Mouse (Mus musculus): ENCODE measurements around the gene Inpp4b.

Gene Inpp4b

DNA sequence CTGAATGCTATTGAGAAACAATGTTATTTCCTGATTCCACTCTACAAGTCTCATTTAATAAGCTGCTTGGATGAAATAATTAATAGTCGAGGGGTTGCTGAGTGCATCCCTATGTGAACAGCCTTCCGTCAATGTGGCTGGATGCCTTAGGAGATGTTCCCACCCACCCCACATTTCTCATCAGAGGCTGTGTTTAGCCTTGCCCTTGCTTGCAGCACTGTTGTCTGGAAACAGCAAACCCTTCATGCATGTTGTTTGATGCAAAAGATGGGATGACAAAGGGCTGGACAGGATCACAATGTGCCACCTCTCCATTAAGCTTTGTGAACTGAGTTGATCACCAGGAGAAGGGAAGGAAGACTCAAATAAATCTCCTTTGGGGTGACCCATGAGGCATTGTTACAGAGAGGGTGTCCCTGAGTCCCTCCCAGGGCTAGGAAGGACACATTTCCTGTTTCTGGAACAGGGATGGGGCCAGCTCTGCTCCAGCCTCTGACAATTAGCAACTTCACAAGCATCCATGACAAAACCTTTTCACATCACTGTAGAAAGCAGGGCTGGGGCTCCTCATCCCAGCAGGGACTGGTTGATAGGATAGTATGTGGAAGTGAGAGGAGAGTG is 239.6 kb downstream of the Inpp4b start:
- DNase-seq (ENCODE audit: low read depth): no peak

GRCm38 (mm10) chr8:81582906-81583305 is 240.6 kb downstream of the Inpp4b start:
- DNase-seq (ENCODE audit: low read depth): no peak

- no peak for DNase-seq (ENCODE audit: low read depth)
Measured at GRCm38 (mm10) chr8:81586783-81587182, 244.4 kb downstream of the Inpp4b start.

- DNase-seq (ENCODE audit: low read depth): no peak
Measured at GRCm38 (mm10) chr8:81594134-81594714, 251.9 kb downstream of the Inpp4b start.

DNA sequence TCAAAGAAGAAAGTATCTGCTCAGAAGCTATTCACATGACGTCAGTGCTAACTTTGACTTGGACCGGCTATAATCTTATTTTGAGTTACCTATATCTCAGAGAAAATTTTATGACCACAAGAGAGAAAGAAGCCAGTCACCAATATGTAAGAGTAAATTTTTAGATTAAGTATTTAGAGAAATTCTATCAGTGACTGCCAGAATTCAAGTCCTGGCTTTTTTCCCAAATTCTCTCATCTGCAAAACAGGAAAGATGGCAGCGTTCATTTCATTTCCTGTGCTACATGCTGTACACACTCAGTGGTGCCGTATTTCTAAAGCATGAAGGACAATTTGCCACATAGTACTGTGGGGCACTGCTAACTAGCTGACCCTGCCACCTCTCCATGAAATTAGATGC is 256.9 kb downstream of the Inpp4b start:
- no peak for DNase-seq (ENCODE audit: low read depth)

DNA sequence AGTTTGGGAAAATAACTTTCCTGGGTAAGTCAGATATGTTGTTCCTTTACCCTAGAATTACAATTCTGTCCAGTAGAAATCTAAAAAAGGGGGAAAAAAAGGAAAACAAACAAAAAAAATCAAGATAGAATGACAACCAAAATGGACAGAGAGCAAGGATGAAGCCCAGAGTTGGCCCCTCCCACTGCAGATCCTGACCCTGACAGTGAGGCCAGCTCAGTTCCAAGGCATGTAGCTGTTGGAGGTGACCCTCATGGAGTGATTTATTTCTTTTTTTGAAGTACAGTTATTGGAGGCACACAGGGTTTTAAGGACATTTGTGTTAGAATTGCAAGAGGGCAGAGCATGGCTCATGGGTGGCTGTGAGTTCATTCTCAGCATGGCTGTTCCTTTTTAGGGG is 258.8 kb downstream of the Inpp4b start:
- DNase-seq (ENCODE audit: low read depth): no peak

GRCm38 (mm10) chr8:81608082-81608481 is 265.7 kb downstream of the Inpp4b start:
- no peak for DNase-seq (ENCODE audit: low read depth)

DNA sequence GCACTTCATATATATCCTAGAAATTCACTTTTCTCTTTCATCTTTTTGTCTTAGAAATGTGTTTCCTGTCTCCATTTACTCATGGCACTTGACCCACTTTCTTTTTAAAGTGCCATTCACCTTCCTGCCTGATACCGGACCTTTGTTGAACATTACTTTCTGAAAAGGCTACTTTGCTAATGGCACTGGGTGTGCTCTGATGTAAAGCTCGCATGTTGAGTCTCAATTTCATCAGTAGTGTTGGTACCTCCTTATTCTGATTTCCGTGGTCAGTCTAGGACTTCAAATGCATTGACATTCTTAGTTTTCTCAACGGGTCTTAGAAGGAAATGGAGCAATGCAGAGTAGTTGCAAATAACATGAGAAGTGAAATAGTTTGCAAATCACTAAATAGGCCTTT is 266.7 kb downstream of the Inpp4b start:
- DNase-seq (ENCODE audit: low read depth): no peak

DNA sequence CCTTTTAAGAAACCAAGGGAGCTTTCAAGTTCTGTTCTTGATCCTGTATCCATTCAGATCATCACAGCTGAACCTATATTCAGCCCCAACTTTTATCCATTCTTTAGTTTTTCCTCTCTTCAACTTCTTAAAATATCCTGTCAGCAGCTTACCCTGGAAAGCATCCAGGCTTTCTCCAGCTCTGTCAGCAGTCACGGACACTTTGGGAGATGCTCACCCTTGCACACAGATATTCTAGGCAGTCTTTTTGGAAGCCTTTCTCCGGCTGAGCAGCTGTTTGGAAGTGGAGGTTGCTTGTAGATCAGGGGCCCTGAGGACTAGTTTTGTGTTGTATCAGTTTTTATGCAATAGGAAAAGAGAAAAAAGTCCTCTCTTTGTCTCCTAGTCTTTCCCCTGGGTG is 270.3 kb downstream of the Inpp4b start:
- DNase-seq (ENCODE audit: low read depth): no peak

DNA sequence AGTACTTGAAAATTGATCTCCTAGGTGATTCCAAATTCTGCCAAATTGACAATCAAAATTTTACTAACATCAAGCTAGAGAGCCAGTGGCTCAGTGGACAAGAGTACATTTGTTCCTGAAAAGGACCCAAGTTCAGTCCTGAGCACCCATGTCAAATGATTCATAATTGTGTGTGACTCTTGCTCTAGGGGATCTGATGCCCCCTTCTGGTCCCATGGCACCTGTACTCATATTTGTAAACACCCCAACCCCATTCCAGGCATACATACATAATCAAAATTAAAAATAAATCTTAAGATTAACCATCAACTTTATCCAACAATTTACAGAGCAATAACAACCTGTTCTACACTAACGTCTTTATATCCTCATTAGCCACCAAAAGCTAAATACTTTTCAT is 271.8 kb downstream of the Inpp4b start:
- DNase-seq (ENCODE audit: low read depth): no peak

DNA sequence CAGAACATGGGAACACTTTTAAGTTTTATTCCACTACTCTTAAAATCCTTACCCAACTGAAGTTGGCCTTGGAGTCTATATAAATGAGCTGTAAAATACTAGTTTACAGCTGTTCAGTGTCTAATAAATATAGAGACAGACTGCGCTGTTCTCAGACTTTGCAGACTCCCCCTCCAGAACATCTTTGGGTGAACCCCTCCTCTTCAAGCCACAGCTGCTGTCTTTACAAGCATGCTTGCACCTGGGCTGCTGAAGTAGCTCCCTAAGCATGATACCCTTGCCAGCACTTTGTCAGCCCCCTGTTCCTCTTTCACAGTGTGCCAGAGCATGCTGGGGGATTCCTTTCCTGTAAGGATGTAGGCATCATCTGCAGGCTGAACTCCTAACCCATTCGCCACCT is 272.2 kb downstream of the Inpp4b start:
- DNase-seq (ENCODE audit: low read depth): no peak

- no peak for DNase-seq (ENCODE audit: low read depth)
Measured at GRCm38 (mm10) chr8:81615552-81615951, 273.2 kb downstream of the Inpp4b start.

- DNase-seq (ENCODE audit: low read depth): no peak
Measured at GRCm38 (mm10) chr8:81618918-81619317, 276.6 kb downstream of the Inpp4b start.

- DNase-seq (ENCODE audit: low read depth): no peak
Measured at GRCm38 (mm10) chr8:81635015-81635414, 292.7 kb downstream of the Inpp4b start.

DNA sequence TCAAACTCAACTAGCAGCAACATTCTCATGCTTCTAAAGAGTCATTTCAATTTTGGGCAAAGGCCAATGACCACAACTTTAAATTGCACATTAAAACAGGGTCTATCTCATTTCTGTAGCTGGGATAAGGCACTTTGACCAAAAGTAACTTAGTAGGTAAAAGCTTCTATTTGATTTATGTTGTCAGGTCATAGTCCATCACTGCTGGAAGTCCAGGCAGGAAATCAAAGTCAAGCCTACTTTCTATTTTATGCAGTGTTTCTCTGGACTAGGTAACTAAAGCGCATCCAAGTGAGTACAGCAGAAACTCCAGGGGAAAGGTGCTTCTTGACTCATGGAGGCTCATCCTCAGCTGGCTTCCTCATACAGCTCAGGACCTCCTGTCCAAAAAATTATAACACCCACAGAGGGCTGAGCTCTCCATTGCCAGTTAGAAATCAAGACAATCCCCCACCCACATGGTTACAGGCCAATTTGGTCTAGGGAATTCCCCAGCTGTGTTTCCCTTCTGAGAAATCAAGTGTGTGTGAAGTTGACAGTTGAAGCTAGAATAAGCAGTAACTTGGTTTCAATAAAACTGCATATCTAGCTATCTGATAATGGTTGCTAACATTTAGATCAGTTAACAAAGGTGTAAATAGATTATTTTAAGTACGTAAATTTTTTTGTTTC is 293.7 kb downstream of the Inpp4b start:
- DNase-seq (ENCODE audit: low read depth): no peak

DNA sequence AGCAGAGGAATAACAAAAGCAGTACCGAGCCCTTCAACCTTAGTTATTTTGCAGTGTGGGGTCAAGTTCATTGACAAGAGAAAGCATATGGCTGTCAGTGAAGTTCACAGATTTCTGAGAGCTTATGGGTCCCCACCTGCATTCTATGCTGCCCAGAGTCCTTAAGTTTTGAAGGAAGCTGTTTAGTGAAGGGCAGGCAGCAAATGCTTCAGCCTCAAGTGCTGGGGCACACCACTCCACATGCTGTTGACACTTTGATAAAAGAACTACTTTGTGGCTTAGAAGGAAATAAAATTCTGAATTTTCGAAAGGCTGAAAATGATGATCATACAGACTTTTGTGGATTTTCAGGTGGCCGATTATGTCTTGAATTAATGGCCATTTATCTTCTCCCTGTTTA is 296.1 kb downstream of the Inpp4b start:
- no peak for DNase-seq (ENCODE audit: low read depth)

- no peak for DNase-seq (ENCODE audit: low read depth)
Measured at GRCm38 (mm10) chr8:81639820-81640219, 297.5 kb downstream of the Inpp4b start.

DNA sequence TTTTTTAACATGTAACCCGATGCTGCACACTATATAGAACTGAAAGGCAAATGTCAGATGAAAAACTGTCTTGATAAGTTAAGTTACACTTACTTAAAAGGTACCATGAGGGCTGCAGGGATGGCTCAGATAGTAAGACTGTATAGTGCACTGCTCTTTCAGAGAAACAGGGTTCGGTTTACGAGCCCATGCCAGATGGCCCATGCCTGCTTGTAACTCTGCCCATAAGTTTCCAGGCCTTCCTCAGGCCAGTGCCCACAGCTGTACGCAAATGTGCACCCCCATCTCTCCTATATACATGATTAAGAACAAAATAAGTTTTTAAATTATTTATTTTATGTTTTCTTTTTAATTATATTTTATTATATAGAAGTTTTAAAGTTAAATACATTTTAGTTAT is 300.7 kb downstream of the Inpp4b start:
- DNase-seq (ENCODE audit: low read depth): no peak

DNA sequence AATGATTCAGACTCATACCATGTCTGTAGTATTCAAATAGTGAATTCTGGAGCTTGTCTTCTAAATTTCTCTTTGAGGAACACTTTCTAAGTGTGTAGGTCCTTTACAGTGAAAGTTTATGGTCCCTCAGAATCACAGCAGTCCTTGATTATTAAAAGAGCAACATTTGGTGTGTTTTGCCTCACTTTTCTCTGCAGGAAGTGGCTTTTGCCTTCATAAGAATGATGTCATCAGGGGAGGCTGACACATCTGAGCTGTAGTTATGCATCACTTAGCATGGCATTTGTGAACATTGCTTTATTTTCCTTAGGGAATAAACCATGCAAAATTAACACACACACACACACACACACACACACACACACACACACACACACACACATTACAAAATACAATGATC is 349.8 kb downstream of the Inpp4b start:
- no peak for DNase-seq (ENCODE audit: low read depth)

DNA sequence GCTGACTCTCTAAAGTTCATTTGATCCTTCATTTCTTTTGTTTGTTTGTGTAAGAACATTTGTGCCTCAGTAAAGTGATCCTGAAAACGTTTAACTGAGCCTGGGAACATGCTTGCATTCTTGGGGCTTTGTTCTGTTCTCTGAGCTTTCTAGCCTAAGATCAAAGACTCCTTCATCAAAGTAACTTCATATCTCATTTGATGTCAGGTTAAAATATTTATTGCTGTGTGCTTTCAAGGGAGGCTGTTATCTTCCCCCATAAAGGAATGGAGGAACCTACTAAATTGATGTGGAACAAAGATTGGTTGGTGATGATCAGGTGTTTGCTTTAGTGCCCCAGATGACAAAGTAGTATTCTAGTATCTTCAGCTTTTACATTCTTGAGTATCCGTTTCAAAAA is 352.5 kb downstream of the Inpp4b start:
- DNase-seq (ENCODE audit: low read depth): no peak

GRCm38 (mm10) chr8:81702038-81702437 is 359.7 kb downstream of the Inpp4b start:
- no peak for DNase-seq (ENCODE audit: low read depth)

GRCm38 (mm10) chr8:81703571-81704365 is 361.4 kb downstream of the Inpp4b start:
- DNase-seq (ENCODE audit: low read depth): no peak

- no peak for DNase-seq (ENCODE audit: low read depth)
Measured at GRCm38 (mm10) chr8:81707436-81707835, 365.1 kb downstream of the Inpp4b start.

Data from c-Kit-positive CD71-positive TER-119-negative erythroid progenitor cells, embryonic 14.5 days (primary cell).